Mouse (Mus musculus): ENCODE measurements around the gene Abca4. TPM values are rescaled to one million over a fixed set of nuclear protein-coding genes. Genes with fewer than 3 reads are reported as not detected.
A peak's percentile ranks its signal among the peaks of the same experiment; 100 is the strongest.

Abca4 gene
- polyA plus RNA-seq, 1 experiment from 2014 or later: 0.48 TPM

GRCm38 (mm10) chr3:122088054-122088681 is 43.9 kb downstream of the Abca4 start:
- no peaks in the 10 kb centered on the region for H3K36me3 ChIP-seq (ENCODE audit: control insufficient read depth, insufficient read depth, low read length)
- DNase-seq (ENCODE audit: low spot score) (no peak), ATAC-seq (no peak)
- no peak overlapping the region for H3K9ac ChIP-seq (ENCODE audit: low read length)
- H3K27me3 ChIP-seq (replicated peaks; ENCODE audit: control insufficient read depth, insufficient read depth, low read length): no peaks in the 10 kb centered on the region
- H3K9me3 ChIP-seq (replicated peaks; ENCODE audit: control insufficient read depth, low read length): no peaks in the 10 kb centered on the region
- H3K27ac ChIP-seq (ENCODE audit: low read depth, low read length): no peak overlapping the region
- no peak overlapping the region for H3K4me2 ChIP-seq (ENCODE audit: low read length)
- H3K4me3 ChIP-seq (ENCODE audit: low read depth, low read length): no peak overlapping the region
- 87% methylated on average over 11 of the region's 11 CpGs for WGBS
- H3K4me1 ChIP-seq (ENCODE audit: control insufficient read depth, insufficient read depth, low read length): no peaks in the 10 kb centered on the region

- ATAC-seq: no peak
- DNase-seq (ENCODE audit: low spot score): no peak
- no peaks in the 10 kb centered on the region for H3K9me3 ChIP-seq (replicated peaks; ENCODE audit: control insufficient read depth, low read length)
- no peaks in the 10 kb centered on the region for H3K36me3 ChIP-seq (ENCODE audit: control insufficient read depth, insufficient read depth, low read length)
- no peaks in the 10 kb centered on the region for H3K27me3 ChIP-seq (replicated peaks; ENCODE audit: control insufficient read depth, insufficient read depth, low read length)
- H3K4me3 ChIP-seq (ENCODE audit: low read depth, low read length): no peak overlapping the region
- no peak overlapping the region for H3K4me2 ChIP-seq (ENCODE audit: low read length)
- H3K27ac ChIP-seq (ENCODE audit: low read depth, low read length): no peak overlapping the region
- H3K4me1 ChIP-seq (ENCODE audit: control insufficient read depth, insufficient read depth, low read length): no peaks in the 10 kb centered on the region
- WGBS: 86% methylated on average over 6 of the region's 6 CpGs
- no peak overlapping the region for H3K9ac ChIP-seq (ENCODE audit: low read length)
Measured at GRCm38 (mm10) chr3:122090338-122090737, 46.1 kb downstream of the Abca4 start.

- no peaks in the 10 kb centered on the region for H3K4me1 ChIP-seq (ENCODE audit: control insufficient read depth, insufficient read depth, low read length)
- WGBS: 79% methylated on average over 5 of the region's 5 CpGs
- ATAC-seq (no peak), DNase-seq (ENCODE audit: low spot score) (no peak)
- H3K4me3 ChIP-seq (ENCODE audit: low read depth, low read length): no peak overlapping the region
- no peaks in the 10 kb centered on the region for H3K27me3 ChIP-seq (replicated peaks; ENCODE audit: control insufficient read depth, insufficient read depth, low read length)
- H3K36me3 ChIP-seq (ENCODE audit: control insufficient read depth, insufficient read depth, low read length): no peaks in the 10 kb centered on the region
- no peaks in the 10 kb centered on the region for H3K9me3 ChIP-seq (replicated peaks; ENCODE audit: control insufficient read depth, low read length)
- H3K27ac ChIP-seq (ENCODE audit: low read depth, low read length): no peak overlapping the region
- H3K9ac ChIP-seq (ENCODE audit: low read length): no peak overlapping the region
- no peak overlapping the region for H3K4me2 ChIP-seq (ENCODE audit: low read length)
Measured at GRCm38 (mm10) chr3:122099713-122100112, 55.5 kb downstream of the Abca4 start.

- no peaks in the 10 kb centered on the region for H3K27me3 ChIP-seq (replicated peaks; ENCODE audit: control insufficient read depth, insufficient read depth, low read length)
- no peak for DNase-seq (ENCODE audit: low spot score)
- 75% methylated on average over 7 of the region's 7 CpGs for WGBS
- no peaks in the 10 kb centered on the region for H3K9me3 ChIP-seq (replicated peaks; ENCODE audit: control insufficient read depth, low read length)
- no peaks in the 10 kb centered on the region for H3K4me1 ChIP-seq (ENCODE audit: control insufficient read depth, insufficient read depth, low read length)
- no peak overlapping the region for H3K4me2 ChIP-seq (ENCODE audit: low read length)
- H3K9ac ChIP-seq (ENCODE audit: low read length): no peak overlapping the region
- no peak for ATAC-seq
- H3K27ac ChIP-seq (ENCODE audit: low read depth, low read length): no peak overlapping the region
- H3K4me3 ChIP-seq (ENCODE audit: low read depth, low read length): no peak overlapping the region
- H3K36me3 ChIP-seq (ENCODE audit: control insufficient read depth, insufficient read depth, low read length): no peaks in the 10 kb centered on the region
Measured at GRCm38 (mm10) chr3:122102091-122102490, 57.8 kb downstream of the Abca4 start.

- 29% methylated on average over 20 of the region's 20 CpGs for WGBS
- ATAC-seq: peak; percentile 60; the same call in 1 of the 2 replicates
- H3K4me1 ChIP-seq (ENCODE audit: control insufficient read depth, insufficient read depth, low read length): no peaks in the 10 kb centered on the region
- H3K9ac ChIP-seq (ENCODE audit: low read length): no peak overlapping the region
- H3K9me3 ChIP-seq (replicated peaks; ENCODE audit: control insufficient read depth, low read length): no peaks in the 10 kb centered on the region
- peak overlapping the region; percentile 23; the same call in 1 of the 2 replicates for H3K4me2 ChIP-seq (ENCODE audit: low read length)
- no peaks in the 10 kb centered on the region for H3K27me3 ChIP-seq (replicated peaks; ENCODE audit: control insufficient read depth, insufficient read depth, low read length)
- DNase-seq (ENCODE audit: low spot score): peak; percentile 82
- no peaks in the 10 kb centered on the region for H3K36me3 ChIP-seq (ENCODE audit: control insufficient read depth, insufficient read depth, low read length)
- no peak overlapping the region for H3K27ac ChIP-seq (ENCODE audit: low read depth, low read length)
- no peak overlapping the region for H3K4me3 ChIP-seq (ENCODE audit: low read depth, low read length)
Measured at GRCm38 (mm10) chr3:122103864-122104808, 59.9 kb downstream of the Abca4 start.

- no peak for DNase-seq (ENCODE audit: low spot score)
- Histone ChIP-seq H3K27me3 (replicated peaks; ENCODE audit: control insufficient read depth, insufficient read depth, low read length) (no peaks in the 10 kb centered on the region), H3K9me3 (replicated peaks; ENCODE audit: control insufficient read depth, low read length) (no peaks in the 10 kb centered on the region), H3K4me2 (ENCODE audit: low read length) (no peak overlapping the region), H3K4me3 (ENCODE audit: low read depth, low read length) (no peak overlapping the region), H3K36me3 (ENCODE audit: control insufficient read depth, insufficient read depth, low read length) (no peaks in the 10 kb centered on the region), H3K4me1 (ENCODE audit: control insufficient read depth, insufficient read depth, low read length) (no peaks in the 10 kb centered on the region), H3K9ac (ENCODE audit: low read length) (no peak overlapping the region), H3K27ac (ENCODE audit: low read depth, low read length) (no peak overlapping the region)
- no peak for ATAC-seq
- WGBS: 90% methylated on average over 8 of the region's 8 CpGs
Measured at GRCm38 (mm10) chr3:122106920-122107319, 62.7 kb downstream of the Abca4 start.

GRCm38 (mm10) chr3:122107643-122108194 is 63.5 kb downstream of the Abca4 start:
- Histone ChIP-seq H3K27ac (ENCODE audit: low read depth, low read length) (no peak overlapping the region), H3K4me3 (ENCODE audit: low read depth, low read length) (no peak overlapping the region), H3K9ac (ENCODE audit: low read length) (no peak overlapping the region), H3K4me1 (ENCODE audit: control insufficient read depth, insufficient read depth, low read length) (no peaks in the 10 kb centered on the region), H3K4me2 (ENCODE audit: low read length) (no peak overlapping the region), H3K27me3 (replicated peaks; ENCODE audit: control insufficient read depth, insufficient read depth, low read length) (no peaks in the 10 kb centered on the region), H3K36me3 (ENCODE audit: control insufficient read depth, insufficient read depth, low read length) (no peaks in the 10 kb centered on the region), H3K9me3 (replicated peaks; ENCODE audit: control insufficient read depth, low read length) (no peaks in the 10 kb centered on the region)
- no peak for ATAC-seq
- WGBS: 85% methylated on average over 14 of the region's 14 CpGs
- DNase-seq (ENCODE audit: low spot score): no peak

GRCm38 (mm10) chr3:122109461-122109860 is 65.2 kb downstream of the Abca4 start:
- no peak overlapping the region for H3K4me3 ChIP-seq (ENCODE audit: low read depth, low read length)
- no peaks in the 10 kb centered on the region for H3K4me1 ChIP-seq (ENCODE audit: control insufficient read depth, insufficient read depth, low read length)
- no peak overlapping the region for H3K27ac ChIP-seq (ENCODE audit: low read depth, low read length)
- ATAC-seq (no peak), DNase-seq (ENCODE audit: low spot score) (no peak)
- H3K9ac ChIP-seq (ENCODE audit: low read length): no peak overlapping the region
- WGBS: 79% methylated on average over 4 of the region's 4 CpGs
- no peaks in the 10 kb centered on the region for H3K9me3 ChIP-seq (replicated peaks; ENCODE audit: control insufficient read depth, low read length)
- no peaks in the 10 kb centered on the region for H3K36me3 ChIP-seq (ENCODE audit: control insufficient read depth, insufficient read depth, low read length)
- no peak overlapping the region for H3K4me2 ChIP-seq (ENCODE audit: low read length)
- H3K27me3 ChIP-seq (replicated peaks; ENCODE audit: control insufficient read depth, insufficient read depth, low read length): no peaks in the 10 kb centered on the region; the same call in 1 of the 2 replicates
